ENCODE assay signal across 19 mouse cellular contexts in the genomic region with DNA sequence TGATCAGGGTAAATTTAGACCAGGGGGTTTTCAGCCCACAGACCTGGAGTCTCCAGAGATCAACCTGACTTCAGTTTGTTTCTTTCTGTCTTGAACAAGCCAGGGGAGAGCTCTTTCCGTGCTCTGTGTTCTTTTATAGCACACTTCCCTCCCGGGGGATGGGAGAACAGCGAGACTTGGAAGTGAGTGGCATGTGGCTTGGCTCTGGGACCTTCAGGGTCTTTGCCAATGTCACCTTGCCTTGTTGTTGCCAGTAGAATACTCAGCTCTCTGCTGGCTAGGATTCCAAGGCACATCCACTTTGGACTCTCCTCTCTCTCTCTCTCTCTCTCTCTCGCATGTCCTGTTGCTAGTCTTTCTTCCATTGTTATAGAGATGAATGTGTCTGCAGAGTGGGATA.
DNase-seq lines count a peak whose midpoint lies in the region; ATAC-seq and TF ChIP-seq lines count a peak whose summit lies in the region.
"Had no signal": no experiment of that assay in that cellular context is flagged by ENCODE, and none has a peak within 500 bp of the region (broad histone marks: within the 10 kb centered on the region; RNA-seq: fewer than 3 reads in every experiment).

No protein-coding gene starts in this region.

- ATAC-seq in heart, postnatal 0 days (ENCODE audit: insufficient read depth, low read depth): peak; percentile 57; the same call in 1 of the 2 replicates
- ATAC-seq: forebrain, embryonic 15.5 days; intestine, embryonic 15.5 days; midbrain, embryonic 16.5 days had no signal

- no peak overlapping the region for H3K27ac ChIP-seq in heart, postnatal 0 days (ENCODE audit: low read depth)
- H3K27ac ChIP-seq: embryonic facial prominence, embryonic 13.5 days; forebrain, embryonic 15.5 days; hindbrain, embryonic 15.5 days; intestine, embryonic 15.5 days; limb, embryonic 15.5 days; neural tube, embryonic 15.5 days; stomach, embryonic 15.5 days had no signal

- H3K27me3 ChIP-seq in heart, postnatal 0 days (ENCODE audit: control insufficient read depth, insufficient read depth, low read length): no peaks in the 10 kb centered on the region
- H3K27me3 ChIP-seq: embryonic facial prominence, embryonic 13.5 days; forebrain, embryonic 15.5 days; hindbrain, embryonic 15.5 days; intestine, embryonic 15.5 days; neural tube, embryonic 15.5 days; stomach, embryonic 15.5 days had no signal

- no peak for TF ChIP-seq CTCF in heart, postnatal 0 days (IDR thresholded peaks at IDR 0.05; ENCODE audit: low read depth)

- H3K9me3 ChIP-seq in heart, postnatal 0 days (replicated peaks; ENCODE audit: control insufficient read depth, low read length): no peaks in the 10 kb centered on the region
- H3K9me3 ChIP-seq: embryonic facial prominence, embryonic 13.5 days; forebrain, embryonic 15.5 days; hindbrain, embryonic 15.5 days; intestine, embryonic 15.5 days; limb, embryonic 15.5 days; neural tube, embryonic 15.5 days; stomach, embryonic 15.5 days had no signal

- 25% methylated on average over 4 of the region's 4 CpGs for WGBS in heart, postnatal 0 days

- H3K4me1 ChIP-seq in heart, postnatal 0 days (ENCODE audit: control insufficient read depth, insufficient read depth): 0 out of 2 replicates have a peak, but pooled peaks cover 8% of the 10 kb centered on the region
- H3K4me1 ChIP-seq: embryonic facial prominence, embryonic 13.5 days; forebrain, embryonic 15.5 days; hindbrain, embryonic 15.5 days; intestine, embryonic 15.5 days; limb, embryonic 15.5 days; neural tube, embryonic 15.5 days; stomach, embryonic 15.5 days had no signal

- no peak overlapping the region for H3K9ac ChIP-seq in heart, postnatal 0 days (replicated peaks; ENCODE audit: low read depth, low read length)
- H3K9ac ChIP-seq: embryonic facial prominence, embryonic 13.5 days; forebrain, embryonic 15.5 days; hindbrain, embryonic 15.5 days; intestine, embryonic 15.5 days; limb, embryonic 15.5 days; neural tube, embryonic 15.5 days; stomach, embryonic 15.5 days had no signal

- no peak overlapping the region for H3K4me3 ChIP-seq in heart, postnatal 0 days (ENCODE audit: low read depth, low read length)
- H3K4me3 ChIP-seq: embryonic facial prominence, embryonic 13.5 days; forebrain, embryonic 15.5 days; hindbrain, embryonic 15.5 days; intestine, embryonic 15.5 days; limb, embryonic 15.5 days; neural tube, embryonic 15.5 days; stomach, embryonic 15.5 days had no signal

- no peak for TF ChIP-seq EP300 in heart, postnatal 0 days (IDR thresholded peaks at IDR 0.05; ENCODE audit: low read depth)

- intact Hi-C loops in gastrocnemius, postnatal 36 days (cut with DNase I): no loop called here

- DNase-seq in adrenal gland, postnatal 10 days: peak; percentile 52
- no peak for DNase-seq in adrenal gland, adult 18-20 months (ENCODE audit: low spot score in 2 of 2)
- DNase-seq in gastrocnemius, postnatal 25 days: peak; percentile 20
- DNase-seq in gastrocnemius, postnatal 36 days: no peak
- peak; percentile 35 for DNase-seq in 3134 (ENCODE audit: extremely low read depth, insufficient read length, low spot score)
- no peak for DNase-seq in heart, postnatal 0 days (ENCODE audit: low spot score)
- DNase-seq in urinary bladder, postnatal 4 days (ENCODE audit: low spot score in 2 of 2): no peak
- DNase-seq in urinary bladder, postnatal 25 days (ENCODE audit: low spot score): no peak
- DNase-seq: cerebellum, adult 9-10 months; right cerebral cortex, postnatal 25 days; thymus, postnatal 4 days had no signal

- no peaks in the 10 kb centered on the region for H3K36me3 ChIP-seq in heart, postnatal 0 days (replicated peaks; ENCODE audit: control insufficient read depth, insufficient read depth, low read length)
- H3K36me3 ChIP-seq: embryonic facial prominence, embryonic 13.5 days; forebrain, embryonic 15.5 days; hindbrain, embryonic 15.5 days; intestine, embryonic 15.5 days; limb, embryonic 15.5 days; neural tube, embryonic 15.5 days; stomach, embryonic 15.5 days had no signal

- H3K4me2 ChIP-seq in heart, postnatal 0 days (ENCODE audit: low read depth, low read length): no peak overlapping the region
- H3K4me2 ChIP-seq: embryonic facial prominence, embryonic 13.5 days; forebrain, embryonic 15.5 days; hindbrain, embryonic 15.5 days; intestine, embryonic 15.5 days; limb, embryonic 15.5 days; neural tube, embryonic 15.5 days; stomach, embryonic 15.5 days had no signal

Comparison
In these comparisons a context has a peak if more than half of its experiments do, and no peak if none do; other contexts are left out.
1. DNase-seq: peak in adrenal gland, postnatal 10 days (single experiment), gastrocnemius, postnatal 25 days (single experiment) and 3134 (single experiment); none in adrenal gland, adult 18-20 months (0 of 2), gastrocnemius, postnatal 36 days (0 of 2), heart, postnatal 0 days (single experiment), urinary bladder, postnatal 4 days (0 of 2) and urinary bladder, postnatal 25 days (single experiment).